Mouse (Mus musculus) CD8-positive naive resting alpha-beta T cell, adult 2 months (primary cell): ENCODE data around the gene Klhdc3.

Source experiments
- DNase-seq, 2 experiments: peaks; one replicate each; pipeline ENCODE4 v3.0.0; 2022; ENCODE audit warnings: low read depth in 2 of 2, low spot score in 2 of 2

Gene Klhdc3

GRCm38 (mm10) chr17:46627409-46627808, 53.3 kb downstream of the Klhdc3 start:
- DNase-seq, result no peak

- DNase-seq, result no peak
Observed at GRCm38 (mm10) chr17:46624598-46624997, 56.1 kb downstream of the Klhdc3 start.
